Mouse (Mus musculus) ES-Bruce4 (cell line): ENCODE results near the gene Hsd3b6. TPM values are rescaled to one million over a fixed set of nuclear protein-coding genes. Genes with fewer than 3 reads are reported as not detected.

Source experiments
- H3K27ac ChIP-seq: 2 replicates; pipeline ENCODE4 v1.5.1; 2012; ENCODE audit warnings: low read length, inconsistent platforms; ENCODE audit not compliant: insufficient read depth
- H3K27me3 ChIP-seq: 2 replicates; pipeline ENCODE4 v1.6.1; 2012; ENCODE audit warnings: mild to moderate bottlenecking, low read length, inconsistent platforms; ENCODE audit not compliant: control insufficient read depth, poor library complexity, insufficient read depth, severe bottlenecking
- H3K36me3 ChIP-seq: 2 replicates; pipeline ENCODE4 v1.6.1; 2012; ENCODE audit warnings: inconsistent platforms, mild to moderate bottlenecking, low read length, moderate library complexity; ENCODE audit not compliant: control insufficient read depth, poor library complexity, insufficient read depth, severe bottlenecking
- H3K4me1 ChIP-seq: one replicate; pipeline ENCODE4 v1.8.1; 2011; ENCODE audit warnings: low read length; ENCODE audit not compliant: control insufficient read depth, insufficient read depth
- H3K4me3 ChIP-seq: 2 replicates; pipeline ENCODE4 v1.5.1; 2011; ENCODE audit warnings: low read depth, mild to moderate bottlenecking, low read length
- H3K9ac ChIP-seq: 2 replicates; pipeline ENCODE4 v1.6.1; 2012; ENCODE audit warnings: low read depth, mild to moderate bottlenecking, inconsistent platforms; ENCODE audit not compliant: poor library complexity, severe bottlenecking
- H3K9me3 ChIP-seq: replicated peaks from 2 replicates; pipeline ENCODE4 v1.6.1; 2012; ENCODE audit warnings: mild to moderate bottlenecking, low read length, inconsistent platforms; ENCODE audit not compliant: control insufficient read depth, poor library complexity, insufficient read depth, severe bottlenecking
- CTCF ChIP-seq: IDR thresholded peaks from one replicate; pipeline ENCODE4 v1.8.1; 2011; ENCODE audit warnings: low read depth, low read length
- EP300 ChIP-seq: IDR thresholded peaks from 2 replicates; pipeline ENCODE4 v1.6.1; 2011; ENCODE audit warnings: low read depth, low read length; ENCODE audit not compliant: insufficient read depth
- POLR2A ChIP-seq: IDR thresholded peaks from one replicate; pipeline ENCODE4 v1.8.1; 2011; ENCODE audit warnings: low read length; ENCODE audit not compliant: insufficient read depth
- polyA plus RNA-seq: library from polyadenylated mRNA; stranded (reverse); fragments of >200 nt; gene quantifications from 2 replicates; pipeline ENCODE4 v1.2.4, GENCODE M21; 2011; ENCODE audit warnings: low read depth; ENCODE audit not compliant: missing spikeins, insufficient read depth, insufficient read length

The Hsd3b6 gene
- polyA plus RNA-seq, 1 experiment: not detected

DNA sequence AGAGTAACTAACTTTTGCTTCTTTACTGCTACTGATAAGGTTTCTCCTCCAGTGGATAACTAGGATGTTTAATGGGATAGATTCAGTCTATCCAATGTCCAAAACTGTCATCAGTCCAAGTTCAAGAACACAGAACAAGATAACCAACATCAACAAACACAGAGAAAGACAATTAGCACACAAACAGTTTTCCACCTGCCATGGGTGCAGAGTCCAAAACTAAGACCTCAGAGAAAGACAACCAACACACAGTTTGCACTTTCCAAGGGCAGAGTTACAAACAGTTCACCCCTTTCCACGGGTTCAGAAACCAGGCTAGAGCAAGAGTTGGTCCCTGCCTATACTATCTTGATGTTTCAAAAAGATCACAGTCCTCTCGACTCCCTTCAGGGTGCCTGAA is 27.7 kb downstream of the Hsd3b6 start:
- Histone ChIP-seq H3K4me1 (no peaks in the 10 kb centered on the region), H3K27me3 (no peaks in the 10 kb centered on the region), H3K4me3 (no peak overlapping the region), H3K36me3 (no peaks in the 10 kb centered on the region), H3K9ac (no peak overlapping the region), H3K27ac (no peak overlapping the region), H3K9me3 (no peaks in the 10 kb centered on the region)
- TF ChIP-seq POLR2A (no peak), EP300 (no peak), CTCF (no peak)

GRCm38 (mm10) chr3:98782181-98782868 is 31.9 kb downstream of the Hsd3b6 start:
- TF ChIP-seq CTCF: no peak
- TF ChIP-seq EP300: no peak
- no peak for TF ChIP-seq POLR2A
- Histone ChIP-seq H3K27ac (no peak overlapping the region), H3K36me3 (no peaks in the 10 kb centered on the region), H3K4me1 (no peaks in the 10 kb centered on the region), H3K9ac (no peak overlapping the region), H3K4me3 (no peak overlapping the region), H3K27me3 (no peaks in the 10 kb centered on the region), H3K9me3 (no peaks in the 10 kb centered on the region)

GRCm38 (mm10) chr3:98780921-98781320 is 33.3 kb downstream of the Hsd3b6 start:
- Histone ChIP-seq H3K4me1 (no peaks in the 10 kb centered on the region), H3K9me3 (no peaks in the 10 kb centered on the region), H3K4me3 (no peak overlapping the region), H3K36me3 (no peaks in the 10 kb centered on the region), H3K9ac (no peak overlapping the region), H3K27ac (no peak overlapping the region), H3K27me3 (no peaks in the 10 kb centered on the region)
- TF ChIP-seq CTCF (no peak), EP300 (no peak), POLR2A (no peak)

GRCm38 (mm10) chr3:98764155-98764554 is 50.1 kb downstream of the Hsd3b6 start:
- TF ChIP-seq EP300: no peak
- TF ChIP-seq CTCF: no peak
- TF ChIP-seq POLR2A: no peak
- Histone ChIP-seq H3K36me3 (no peaks in the 10 kb centered on the region), H3K4me1 (no peaks in the 10 kb centered on the region), H3K4me3 (no peak overlapping the region), H3K9ac (no peak overlapping the region), H3K27ac (no peak overlapping the region), H3K27me3 (no peaks in the 10 kb centered on the region), H3K9me3 (no peaks in the 10 kb centered on the region)

GRCm38 (mm10) chr3:98756836-98757235 is 57.4 kb downstream of the Hsd3b6 start:
- Histone ChIP-seq H3K27ac (no peak overlapping the region), H3K4me3 (no peak overlapping the region), H3K4me1 (no peaks in the 10 kb centered on the region), H3K9me3 (no peaks in the 10 kb centered on the region), H3K27me3 (no peaks in the 10 kb centered on the region), H3K9ac (no peak overlapping the region), H3K36me3 (no peaks in the 10 kb centered on the region)
- TF ChIP-seq EP300 (no peak), CTCF (no peak), POLR2A (no peak)

Other genes with a start within 250 kb of the Hsd3b6 start
- gene Gm10681, start 225.6 kb downstream of the Hsd3b6 start, polyA plus RNA-seq: not detected in 2 replicates
- not detected in 2 replicates for gene Hsd3b5, start 184.2 kb downstream of the Hsd3b6 start, polyA plus RNA-seq
- gene Hsd3b2, start 89.9 kb downstream of the Hsd3b6 start, polyA plus RNA-seq: 0.34 TPM in 1 of 2 replicates, not detected in the other
- gene Hsd3b3, start 51.3 kb downstream of the Hsd3b6 start, polyA plus RNA-seq: 0.23 and 0.25 TPM in 2 replicates
- gene Hsd3b1, start 45.4 kb upstream of the Hsd3b6 start, polyA plus RNA-seq: not detected in 2 replicates
- gene Hao2, start 78.8 kb upstream of the Hsd3b6 start, polyA plus RNA-seq: not detected in 2 replicates